Mouse (Mus musculus) brain, embryonic 14.5 days (tissue): ENCODE data around the gene Fkbp10. TPM values are rescaled to one million over a fixed set of nuclear protein-coding genes. Genes with fewer than 3 reads are reported as not detected.

Source experiments
- DNase-seq: peaks from one replicate; pipeline ENCODE4 v3.0.0-alpha.2; 2011; ENCODE audit warnings: low read depth
- CTCF ChIP-seq: fragments of 200-500 bp; IDR thresholded peaks from 2 replicates; pipeline ENCODE4 v1.5.1; 2012; ENCODE audit warnings: inconsistent platforms, mild to moderate bottlenecking, moderate library complexity, borderline replicate concordance; ENCODE audit not compliant: insufficient read depth, insufficient read length; ENCODE audit errors: extremely low read depth
- POLR2A ChIP-seq: fragments of 200-500 bp; IDR thresholded peaks from 2 replicates; pipeline ENCODE4 v1.6.1; 2012; ENCODE audit warnings: mild to moderate bottlenecking, inconsistent platforms, borderline replicate concordance; ENCODE audit not compliant: poor library complexity, insufficient read depth, insufficient read length, severe bottlenecking; ENCODE audit errors: extremely low read depth
- polyA plus RNA-seq: library from polyadenylated mRNA; depleted of rRNA; stranded (reverse); fragments of >200 nt; gene quantifications from 2 replicates; pipeline ENCODE4 v1.2.3, GENCODE M21; 2012; rRNA removed

Fkbp10 gene
- polyA plus RNA-seq, 1 experiment, result 32.8 TPM

DNA sequence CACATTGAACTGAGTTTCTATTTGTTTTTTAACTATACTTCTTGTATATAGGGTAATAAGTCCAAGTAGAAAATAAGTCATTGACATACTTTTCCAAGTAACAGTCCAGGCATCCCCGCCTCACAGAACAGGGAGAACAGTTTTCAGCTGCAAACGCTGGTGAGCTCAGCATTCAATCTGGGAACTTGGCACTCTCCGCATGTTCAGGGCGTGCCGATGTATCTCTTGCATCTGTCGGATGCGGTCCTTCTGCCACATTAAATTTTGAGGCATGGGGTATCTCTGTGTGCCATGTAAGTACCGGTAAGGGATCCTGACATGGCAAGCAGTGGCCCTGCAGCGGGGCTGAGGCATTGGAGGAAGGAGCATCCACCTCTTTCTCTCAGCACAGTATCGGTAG, 47.2 kb downstream of the Fkbp10 start:
- no peak for DNase-seq
- TF ChIP-seq CTCF, result no peak
- no peak for TF ChIP-seq POLR2A

DNA sequence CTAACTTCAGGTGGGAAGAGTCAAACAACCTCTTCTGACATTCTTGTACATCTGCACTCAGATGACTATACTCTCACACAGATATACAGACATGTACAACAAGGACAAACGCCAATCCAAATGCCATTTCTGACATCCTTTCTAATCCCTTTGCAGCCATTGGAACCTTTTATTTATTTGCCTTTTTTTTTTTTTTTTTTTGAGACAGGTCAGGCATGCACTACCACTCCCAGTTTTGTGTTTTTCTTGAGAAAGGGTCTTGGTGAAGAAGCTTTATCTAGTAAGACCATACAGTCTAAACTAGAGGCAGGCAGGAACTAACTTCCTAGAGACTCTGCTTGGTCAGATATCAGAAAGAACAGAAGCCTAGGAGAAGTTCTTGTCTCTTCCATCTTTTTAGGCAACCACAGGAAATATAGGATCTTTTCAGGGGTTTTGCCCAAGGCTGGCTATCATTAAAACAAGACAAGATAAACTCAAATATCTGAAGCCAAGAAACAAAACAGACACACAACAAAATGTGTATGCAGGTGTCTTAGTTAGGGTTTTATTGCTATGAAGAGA, 49.8 kb downstream of the Fkbp10 start:
- no peak for TF ChIP-seq CTCF
- TF ChIP-seq POLR2A, result no peak
- DNase-seq, result no peak

DNA sequence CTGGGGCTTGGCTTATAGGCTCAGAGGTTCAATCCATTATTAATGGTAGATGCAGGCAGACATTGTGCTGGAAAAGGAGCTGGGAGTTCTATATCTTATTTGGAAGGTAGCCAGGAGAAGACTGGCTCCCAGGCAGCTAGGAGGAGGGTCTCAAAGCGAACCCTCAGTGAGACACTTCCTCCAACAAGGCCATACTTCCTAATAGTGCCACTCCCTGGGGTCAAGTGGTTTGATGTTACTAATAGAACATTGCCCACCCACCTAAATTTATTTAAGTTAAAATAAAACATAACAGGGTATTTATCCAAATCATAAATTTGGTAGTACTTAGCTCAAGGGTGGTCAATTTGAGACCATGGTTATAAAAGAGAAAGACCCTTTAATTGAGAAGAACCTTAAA, 50.3 kb downstream of the Fkbp10 start:
- TF ChIP-seq CTCF (no peak), POLR2A (no peak)
- no peak for DNase-seq

DNA sequence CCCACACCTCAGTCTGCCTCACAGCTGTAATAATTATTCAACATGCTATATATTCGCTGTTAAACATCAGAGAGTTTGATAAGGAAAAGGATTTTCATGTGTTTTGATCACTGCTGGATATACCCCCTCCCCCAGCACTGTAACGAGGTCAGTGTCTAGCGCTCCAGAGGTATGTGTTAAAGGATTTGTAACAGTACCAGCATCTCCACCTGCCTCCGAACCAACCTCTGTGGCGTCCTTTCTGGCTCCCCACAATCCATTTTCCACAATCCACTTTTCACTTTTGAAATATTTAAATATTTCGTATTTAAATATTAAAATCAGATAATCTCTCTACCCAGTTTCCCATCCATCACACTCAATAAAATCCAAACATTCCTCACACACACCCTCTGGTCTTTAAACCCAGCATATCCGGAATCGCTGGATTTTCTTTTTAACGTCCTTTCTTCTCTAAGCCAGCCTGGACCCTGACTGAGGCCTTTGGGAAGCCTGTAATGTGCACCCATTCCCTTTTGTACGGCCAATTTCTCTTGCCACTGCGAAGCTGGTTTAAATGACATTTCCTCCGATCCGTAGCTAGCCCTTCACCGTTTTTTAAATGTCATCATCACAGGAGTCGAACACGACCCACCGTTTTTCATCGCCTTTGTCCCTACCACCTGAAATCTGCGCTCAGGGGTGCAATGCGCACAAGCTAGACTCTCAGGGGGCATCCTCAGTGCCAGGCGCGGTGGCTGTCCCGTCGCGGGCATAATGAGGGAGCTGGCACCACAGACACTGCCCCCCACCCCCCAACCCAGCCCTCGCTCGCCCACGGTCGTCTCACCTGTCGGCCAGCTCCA, 56.1 kb downstream of the Fkbp10 start:
- TF ChIP-seq CTCF (no peak), POLR2A (no peak)
- DNase-seq, result peak; percentile 45

DNA sequence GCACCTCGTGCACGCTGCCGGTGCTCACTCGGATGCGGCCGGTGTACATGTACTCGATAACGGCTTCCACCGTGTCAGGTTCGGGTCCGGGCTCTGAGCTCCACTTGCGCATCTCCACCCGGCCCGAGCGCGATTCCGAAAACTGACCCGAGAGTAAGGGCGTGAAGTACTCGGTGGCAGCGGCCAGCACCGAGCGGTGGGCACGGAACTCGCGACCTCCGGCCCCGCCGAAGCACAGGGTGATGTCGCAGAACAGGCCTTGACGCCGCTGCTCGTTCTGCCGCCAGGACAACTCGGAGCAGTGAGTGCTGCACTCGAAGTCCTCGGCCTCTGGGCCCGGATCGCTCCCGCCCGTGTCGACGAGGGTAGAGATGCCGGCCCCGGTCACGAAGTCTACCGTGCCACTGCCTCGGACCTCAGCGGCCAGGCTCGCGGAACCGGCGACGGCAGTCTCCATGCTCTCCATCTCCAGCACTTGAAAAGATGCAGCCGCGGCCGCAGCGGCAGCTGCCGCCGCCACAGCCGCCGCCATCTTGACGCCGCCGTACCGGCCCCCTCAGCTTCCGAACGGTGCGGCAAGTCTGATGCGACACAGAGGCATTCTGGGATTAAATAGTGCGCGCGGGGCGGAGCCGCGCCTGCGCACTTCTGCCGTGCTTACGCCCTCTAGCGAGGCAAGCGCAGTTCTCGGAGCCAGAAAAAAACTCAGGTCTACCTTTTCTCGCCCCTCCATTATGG, 56.9 kb downstream of the Fkbp10 start, which contains the start of gene Klhl11:
TSS of gene Klhl11 (minus strand) at position 545 of the 738 bp plus-strand sequence.
- DNase-seq, result peak; percentile 97
- peak; percentile 97 for TF ChIP-seq POLR2A
- peak; percentile 86 for TF ChIP-seq CTCF

DNA sequence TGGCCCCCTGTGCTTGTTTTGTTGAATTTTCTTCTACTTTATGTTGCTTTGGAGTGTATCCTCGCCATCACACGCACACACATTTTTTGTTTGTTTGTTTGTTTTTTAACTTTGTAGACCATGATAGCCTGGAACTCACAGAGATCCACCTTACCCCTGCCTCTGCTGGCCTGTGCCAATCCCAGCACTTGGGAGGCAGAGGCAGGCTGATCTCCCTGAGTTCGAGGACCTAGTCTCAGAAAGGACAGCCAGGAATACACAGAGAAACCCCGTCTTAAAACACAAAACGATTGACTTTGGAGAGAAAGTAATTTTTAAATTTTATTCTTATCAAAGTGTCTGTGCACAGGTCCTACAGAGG, 57.4 kb downstream of the Fkbp10 start:
- no peak for DNase-seq
- TF ChIP-seq CTCF (no peak), POLR2A (no peak)

Other genes with a start within 250 kb of the Fkbp10 start
- gene Krt9, start 222.5 kb upstream of the Fkbp10 start, polyA plus RNA-seq, result 0.05 and 0.10 TPM in 2 replicates
- 22.8 and 36.6 TPM in 2 replicates for gene Krt14, start 208.1 kb upstream of the Fkbp10 start, polyA plus RNA-seq
- gene Krt16, start 166.8 kb upstream of the Fkbp10 start, polyA plus RNA-seq, result 0.06 and 0.12 TPM in 2 replicates
- 2.1 and 6.1 TPM in 2 replicates for gene Krt17, start 154.7 kb upstream of the Fkbp10 start, polyA plus RNA-seq
- 0.08 TPM in 1 of 2 replicates, not detected in the other for gene Krt42, start 145.8 kb upstream of the Fkbp10 start, polyA plus RNA-seq
- gene Eif1, start 95.8 kb upstream of the Fkbp10 start, polyA plus RNA-seq, result 291 and 330 TPM in 2 replicates
- 0.60 and 0.66 TPM in 2 replicates for gene Gast, start 81.3 kb upstream of the Fkbp10 start, polyA plus RNA-seq
- gene Hap1, start 59.6 kb upstream of the Fkbp10 start, polyA plus RNA-seq, result 188 and 226 TPM in 2 replicates
- 69.6 and 94.2 TPM in 2 replicates for gene Jup, start 17.9 kb upstream of the Fkbp10 start, polyA plus RNA-seq
- 20.2 and 21.1 TPM in 2 replicates for gene P3h4, start 861 bp upstream of the Fkbp10 start, polyA plus RNA-seq
- gene Nt5c3b, start 26.1 kb downstream of the Fkbp10 start, polyA plus RNA-seq, result 99.3 and 111 TPM in 2 replicates
- gene Klhl10, start 26.2 kb downstream of the Fkbp10 start, polyA plus RNA-seq, result 0.96 and 1.4 TPM in 2 replicates
- 5.4 and 10.7 TPM in 2 replicates for gene Klhl11, start 57.0 kb downstream of the Fkbp10 start, polyA plus RNA-seq
- gene Acly, start 112.3 kb downstream of the Fkbp10 start, polyA plus RNA-seq, result 189 and 209 TPM in 2 replicates
- gene Ttc25, start 129.9 kb downstream of the Fkbp10 start, polyA plus RNA-seq, result 0.90 and 2.8 TPM in 2 replicates
- gene Cnp, start 159.2 kb downstream of the Fkbp10 start, polyA plus RNA-seq, result 18.1 and 22.4 TPM in 2 replicates
- gene Nkiras2, start 203.5 kb downstream of the Fkbp10 start, polyA plus RNA-seq, result 111 and 119 TPM in 2 replicates
- 139 and 201 TPM in 2 replicates for gene Dnajc7, start 204.5 kb downstream of the Fkbp10 start, polyA plus RNA-seq